Mouse (Mus musculus) embryo, embryonic 11 days (tissue): ENCODE measurements around the gene March2.
"Not testable (repeated sequence)": the region's sequence is repeated elsewhere in the genome, so short reads cannot be mapped to it uniquely, and the experiment has no call there.

Experiments used
- DNase-seq: peaks from one replicate; pipeline ENCODE4 v3.0.0-alpha.2; 2015

March2 gene

GRCm38 (mm10) chr17:33718384-33718881, at the start of gene March2:
Gene March2, minus strand, starts transcription at chr17:33718670.
- DNase-seq, result peak; percentile 97

- DNase-seq, result no peak
Observed at GRCm38 (mm10) chr17:33766389-33766788, 47.9 kb upstream of the March2 start.

- peak; percentile 99 for DNase-seq
Observed at GRCm38 (mm10) chr17:33760255-33761165, 42.0 kb upstream of the March2 start, which contains the start of gene Rab11b. Gene Rab11b, minus strand, starts transcription at chr17:33760530.

GRCm38 (mm10) chr17:33759767-33760254, 41.3 kb upstream of the March2 start:
- peak; percentile 93 for DNase-seq

- no peak for DNase-seq
Observed at GRCm38 (mm10) chr17:33757231-33757630, 38.8 kb upstream of the March2 start.

- DNase-seq, result no peak
Observed at GRCm38 (mm10) chr17:33756108-33756790, 37.8 kb upstream of the March2 start.

- no peak for DNase-seq
Observed at GRCm38 (mm10) chr17:33755418-33756107, 37.1 kb upstream of the March2 start.

GRCm38 (mm10) chr17:33754656-33755055, 36.2 kb upstream of the March2 start:
- DNase-seq, result no peak

GRCm38 (mm10) chr17:33752297-33752696, 33.8 kb upstream of the March2 start:
- DNase-seq, result no peak

- no peak for DNase-seq
Observed at GRCm38 (mm10) chr17:33751181-33751580, 32.7 kb upstream of the March2 start.

GRCm38 (mm10) chr17:33749451-33749850, 31.0 kb upstream of the March2 start:
- no peak for DNase-seq

GRCm38 (mm10) chr17:33746011-33746410, 27.5 kb upstream of the March2 start:
- DNase-seq, result peak; percentile 43

- DNase-seq, result no peak
Observed at GRCm38 (mm10) chr17:33744686-33745384, 26.4 kb upstream of the March2 start.

- no peak for DNase-seq
Observed at GRCm38 (mm10) chr17:33742420-33742819, 23.9 kb upstream of the March2 start.

GRCm38 (mm10) chr17:33733526-33733925, 15.1 kb upstream of the March2 start:
- DNase-seq, result not testable (repeated sequence)

GRCm38 (mm10) chr17:33732556-33733083, 14.2 kb upstream of the March2 start:
- not testable (repeated sequence) for DNase-seq

- no peak for DNase-seq
Observed at GRCm38 (mm10) chr17:33729215-33729614, 10.7 kb upstream of the March2 start.

- DNase-seq, result no peak
Observed at GRCm38 (mm10) chr17:33728396-33728795, 9.9 kb upstream of the March2 start.

- no peak for DNase-seq
Observed at GRCm38 (mm10) chr17:33719736-33720378, 1.4 kb upstream of the March2 start.

GRCm38 (mm10) chr17:33718944-33719725, 665 bp upstream of the March2 start:
- DNase-seq, result no peak

- no peak for DNase-seq
Observed at GRCm38 (mm10) chr17:33717982-33718381, 488 bp downstream of the March2 start.
